Mouse (Mus musculus): ENCODE measurements around the gene Tubal3. TPM values are rescaled to one million over a fixed set of nuclear protein-coding genes. Genes with fewer than 3 reads are reported as not detected.

The Tubal3 gene
- polyA plus RNA-seq (2015; fragmentation: Nextera tagmentation; extraction: Ambion mirVana), result 0.54 TPM in 1 of 2 replicates, not detected in the other

DNA sequence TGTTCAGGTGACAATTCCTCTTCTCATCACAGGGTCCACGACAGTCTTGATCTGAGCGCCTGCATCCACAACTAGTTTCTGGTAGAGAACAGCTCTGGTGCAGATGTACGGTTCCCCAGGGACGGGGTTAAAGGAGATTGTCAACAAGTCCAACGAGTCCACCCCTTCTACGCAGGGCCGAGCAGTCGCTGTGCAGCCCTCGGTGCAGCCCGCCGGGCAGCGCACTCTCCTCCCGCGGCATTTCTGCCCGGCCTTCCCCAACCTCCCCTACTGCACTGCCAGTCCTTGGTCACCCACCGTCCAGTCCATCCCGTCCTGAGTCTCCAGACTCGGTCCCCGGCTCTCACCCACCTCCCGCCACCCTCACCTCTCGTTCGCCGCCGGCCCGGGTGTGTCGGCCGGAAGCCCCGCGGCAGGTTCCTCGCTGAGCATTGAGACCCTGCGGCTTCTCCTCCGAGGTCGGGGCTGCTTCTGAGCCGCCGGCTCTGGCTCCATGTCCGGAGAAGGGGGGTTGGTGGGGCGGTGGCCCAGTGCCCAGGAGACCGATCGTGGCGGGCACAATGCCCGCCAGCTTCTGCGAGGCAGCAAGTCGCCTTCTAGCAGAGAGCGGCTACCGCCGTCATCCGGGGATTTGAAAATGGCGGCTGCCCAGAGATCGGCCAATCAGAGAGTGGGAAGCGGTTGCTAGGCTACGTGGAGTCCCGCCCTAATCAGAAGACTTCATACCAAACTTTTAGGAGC is at the start of gene Tubal3, which contains the start of gene Net1:
Tubal3 (plus strand) TSS at position 704 of the 741 bp plus-strand sequence.
Net1 (minus strand) TSS at position 650 of the 741 bp plus-strand sequence.
- Histone ChIP-seq H3K36me3 (no peaks in the 10 kb centered on the region), H3K4me1 (peaks cover 10% of the 10 kb centered on the region; the same call in 1 of the 2 replicates), H3K4me2 (peak within 1 kb of the TSS; percentile 71), H3K27ac (replicated peaks) (peak within 1 kb of the TSS; percentile 61; the same call in 1 of the 2 replicates), H3K4me3 (replicated peaks) (peak within 1 kb of the TSS; percentile 78), H3K27me3 (replicated peaks) (no peaks in the 10 kb centered on the region), H3K9ac (replicated peaks) (peak within 1 kb of the TSS; percentile 60), H3K9me3 (replicated peaks) (no peaks in the 10 kb centered on the region)
- ATAC-seq (ENCODE audit: low FRiP score), result peak; percentile 100
- WGBS, result under 1% methylated on average over 52 of the region's 52 CpGs

DNA sequence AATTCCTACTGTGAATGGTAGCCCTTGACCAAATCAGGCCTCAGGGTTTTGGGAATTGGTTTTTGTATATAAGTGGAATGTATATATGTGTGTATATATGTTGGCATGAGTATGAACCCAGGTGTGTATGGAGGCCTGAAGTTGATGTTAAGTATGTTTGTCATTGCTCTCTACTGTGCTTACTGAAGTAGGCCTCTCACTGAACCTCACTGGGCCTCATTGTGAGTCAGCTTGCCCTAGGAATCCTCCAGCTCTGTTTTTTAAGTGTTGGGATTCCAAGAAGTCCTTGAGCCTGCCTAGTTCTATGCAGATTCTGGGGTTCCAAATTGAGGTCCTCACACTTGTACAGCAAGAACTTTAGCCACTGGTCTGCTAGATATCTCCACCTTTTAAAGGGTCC is 48.2 kb upstream of the Tubal3 start:
- Histone ChIP-seq H3K4me3 (replicated peaks) (no peak overlapping the region), H3K27me3 (replicated peaks) (no peaks in the 10 kb centered on the region), H3K4me1 (no peaks in the 10 kb centered on the region), H3K36me3 (no peaks in the 10 kb centered on the region), H3K9me3 (replicated peaks) (no peaks in the 10 kb centered on the region), H3K27ac (replicated peaks) (no peak overlapping the region), H3K9ac (replicated peaks) (no peak overlapping the region), H3K4me2 (no peak overlapping the region)
- no peak for ATAC-seq (ENCODE audit: low FRiP score)

DNA sequence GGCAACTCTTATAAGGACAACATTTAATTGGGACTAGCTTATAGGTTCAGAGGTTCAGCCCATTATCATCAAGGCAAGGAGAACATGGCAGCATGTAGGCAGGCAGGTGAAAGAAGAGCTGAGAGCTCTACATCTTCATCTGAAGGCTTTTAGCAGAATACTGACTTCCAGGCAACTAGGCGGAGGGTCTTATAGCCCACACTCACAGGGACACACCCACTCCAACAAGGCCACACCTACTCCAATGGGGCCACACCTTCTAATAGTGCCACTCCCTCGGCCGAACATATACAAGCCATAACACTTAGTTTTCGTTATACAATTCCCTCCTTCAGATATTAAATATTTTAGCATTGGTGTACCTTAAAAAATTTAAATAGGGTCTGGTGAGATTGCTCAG is 45.2 kb upstream of the Tubal3 start:
- H3K9ac ChIP-seq (replicated peaks), result no peak overlapping the region
- no peak overlapping the region for H3K27ac ChIP-seq (replicated peaks)
- H3K4me1 ChIP-seq, result no peaks in the 10 kb centered on the region
- no peak overlapping the region for H3K4me2 ChIP-seq
- no peak overlapping the region for H3K4me3 ChIP-seq (replicated peaks)
- WGBS, result 95% methylated on average over 4 of the region's 4 CpGs
- no peaks in the 10 kb centered on the region for H3K27me3 ChIP-seq (replicated peaks)
- no peak for ATAC-seq (ENCODE audit: low FRiP score)
- no peaks in the 10 kb centered on the region for H3K9me3 ChIP-seq (replicated peaks)
- no peaks in the 10 kb centered on the region for H3K36me3 ChIP-seq

DNA sequence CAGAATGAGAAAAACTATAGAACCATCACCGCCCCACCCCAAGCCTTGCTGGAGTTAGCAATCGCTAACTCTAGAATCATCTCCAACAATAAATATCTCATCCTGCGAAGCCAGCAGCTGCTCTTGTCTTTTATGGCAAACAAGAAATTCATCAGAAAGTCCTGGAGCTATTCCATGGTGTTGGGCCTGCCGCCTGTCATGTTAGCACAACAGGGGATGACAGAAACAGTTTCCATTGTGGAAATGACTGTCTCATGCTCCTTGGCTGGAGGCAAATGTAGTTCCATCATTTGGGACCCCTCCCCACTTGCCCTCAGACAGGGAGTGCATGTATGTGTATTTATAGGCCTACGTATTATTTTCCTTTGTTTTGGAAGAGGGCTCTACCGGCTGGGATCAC is 41.6 kb upstream of the Tubal3 start:
- no peaks in the 10 kb centered on the region for H3K9me3 ChIP-seq (replicated peaks)
- no peaks in the 10 kb centered on the region for H3K36me3 ChIP-seq
- no peaks in the 10 kb centered on the region for H3K4me1 ChIP-seq
- no peak for ATAC-seq (ENCODE audit: low FRiP score)
- no peak overlapping the region for H3K9ac ChIP-seq (replicated peaks)
- 79% methylated on average over 6 of the region's 6 CpGs for WGBS
- no peaks in the 10 kb centered on the region for H3K27me3 ChIP-seq (replicated peaks)
- no peak overlapping the region for H3K4me3 ChIP-seq (replicated peaks)
- no peak overlapping the region for H3K4me2 ChIP-seq
- H3K27ac ChIP-seq (replicated peaks), result no peak overlapping the region

DNA sequence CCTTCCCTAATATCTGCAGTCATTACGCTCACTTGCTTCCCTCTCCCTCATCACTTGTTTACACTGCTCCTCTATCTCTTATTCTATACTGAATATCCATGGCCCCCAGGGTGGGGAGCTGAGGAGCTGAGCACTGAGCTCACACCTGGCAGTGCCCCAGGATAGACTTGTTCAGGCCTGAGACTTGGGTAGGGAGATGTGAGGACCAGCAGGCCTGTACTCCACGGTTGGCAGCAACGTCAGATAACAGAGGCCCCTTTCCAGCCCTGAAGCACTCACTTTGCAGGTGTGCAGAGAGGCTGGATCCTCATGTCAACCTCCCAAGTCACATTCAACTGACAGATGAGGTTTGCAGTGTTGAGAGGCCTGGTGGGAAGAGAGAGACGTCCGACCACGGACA is 40.9 kb upstream of the Tubal3 start:
- Histone ChIP-seq H3K4me1 (no peaks in the 10 kb centered on the region), H3K4me3 (replicated peaks) (no peak overlapping the region), H3K4me2 (no peak overlapping the region), H3K27me3 (replicated peaks) (no peaks in the 10 kb centered on the region), H3K36me3 (0 out of 2 replicates have a peak, but pooled peaks cover 2% of the 10 kb centered on the region), H3K9me3 (replicated peaks) (no peaks in the 10 kb centered on the region), H3K27ac (replicated peaks) (no peak overlapping the region), H3K9ac (replicated peaks) (no peak overlapping the region)
- 82% methylated on average over 6 of the region's 6 CpGs for WGBS
- no peak for ATAC-seq (ENCODE audit: low FRiP score)

DNA sequence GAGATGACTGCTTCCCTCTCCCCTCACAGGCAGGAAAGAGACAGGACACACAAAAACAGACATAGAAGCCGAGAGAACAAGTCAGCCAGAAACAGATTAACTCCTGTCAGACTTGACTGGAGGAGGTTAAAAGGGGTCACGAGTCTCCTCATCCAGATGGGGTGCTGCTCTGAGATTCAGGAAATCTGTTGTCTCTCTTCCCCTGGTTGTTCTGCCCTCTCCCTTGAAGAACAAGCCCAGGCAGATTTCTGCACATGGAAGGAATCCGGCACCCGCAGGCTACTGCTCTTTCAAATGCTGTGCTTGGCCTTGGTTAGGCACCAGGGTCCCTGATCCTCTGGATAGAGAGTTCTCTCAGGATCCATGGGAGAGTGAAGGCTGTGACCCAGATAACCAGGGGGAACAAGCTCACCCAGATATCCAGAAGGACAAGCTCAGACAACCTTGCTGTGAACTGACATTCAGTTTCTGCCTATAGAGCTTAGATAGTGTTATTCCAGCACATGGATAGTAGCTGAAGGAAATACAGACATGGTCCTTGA is 40.3 kb upstream of the Tubal3 start:
- H3K9me3 ChIP-seq (replicated peaks), result no peaks in the 10 kb centered on the region
- no peak for ATAC-seq (ENCODE audit: low FRiP score)
- no peaks in the 10 kb centered on the region for H3K27me3 ChIP-seq (replicated peaks)
- 0 out of 2 replicates have a peak, but pooled peaks cover 3% of the 10 kb centered on the region for H3K36me3 ChIP-seq
- WGBS, result 67% methylated on average over 4 of the region's 4 CpGs
- no peak overlapping the region for H3K4me2 ChIP-seq
- H3K27ac ChIP-seq (replicated peaks), result no peak overlapping the region
- no peak overlapping the region for H3K4me3 ChIP-seq (replicated peaks)
- no peak overlapping the region for H3K9ac ChIP-seq (replicated peaks)
- H3K4me1 ChIP-seq, result no peaks in the 10 kb centered on the region

DNA sequence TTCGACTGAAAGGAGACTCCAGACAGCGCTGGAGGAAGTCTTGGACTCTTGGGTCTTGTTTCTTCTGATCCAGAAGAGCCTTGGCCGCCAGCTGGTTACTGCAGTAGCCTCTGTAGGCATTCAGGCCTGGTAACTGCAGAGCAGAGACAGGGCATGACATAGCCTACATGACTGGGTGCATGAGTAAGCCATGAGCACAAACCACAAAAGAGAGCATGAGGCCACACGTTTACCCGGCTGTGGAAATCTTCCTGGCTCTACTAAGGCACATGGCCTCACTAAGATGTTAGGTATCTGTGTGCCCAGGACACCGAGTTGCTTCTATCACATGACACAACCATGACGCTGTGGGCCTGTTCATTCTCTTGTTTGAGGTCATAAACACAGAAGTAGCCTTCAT is 31.4 kb upstream of the Tubal3 start:
- Histone ChIP-seq H3K4me1 (no peaks in the 10 kb centered on the region), H3K27ac (replicated peaks) (no peak overlapping the region), H3K27me3 (replicated peaks) (peaks cover 3% of the 10 kb centered on the region; the same call in 1 of the 2 replicates), H3K9ac (replicated peaks) (no peak overlapping the region), H3K36me3 (peaks cover 36% of the 10 kb centered on the region), H3K4me2 (no peak overlapping the region), H3K4me3 (replicated peaks) (no peak overlapping the region), H3K9me3 (replicated peaks) (no peaks in the 10 kb centered on the region)
- no peak for ATAC-seq (ENCODE audit: low FRiP score)
- 95% methylated on average over 7 of the region's 7 CpGs for WGBS

DNA sequence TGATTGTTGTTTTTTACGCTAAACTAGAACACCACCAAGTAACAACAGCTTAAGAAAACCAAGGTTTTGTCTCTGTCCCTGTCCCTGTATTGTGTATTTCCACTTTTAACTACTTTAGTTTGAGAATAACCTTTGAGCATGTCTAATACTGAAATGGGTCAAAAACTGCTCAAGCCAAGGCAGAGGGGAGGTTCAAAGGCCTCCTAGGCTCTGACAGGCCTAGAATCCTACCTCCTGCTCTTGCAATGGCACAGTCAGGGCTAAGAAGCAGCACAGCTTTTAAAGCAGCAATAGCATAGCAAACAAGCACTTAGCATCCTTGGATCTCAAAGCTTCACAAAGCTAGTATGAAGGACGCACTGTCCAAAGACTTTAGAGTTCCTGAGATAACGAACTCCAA is 29.0 kb upstream of the Tubal3 start:
- no peak overlapping the region for H3K27ac ChIP-seq (replicated peaks)
- H3K36me3 ChIP-seq, result peaks cover 33% of the 10 kb centered on the region
- H3K9me3 ChIP-seq (replicated peaks), result no peaks in the 10 kb centered on the region
- H3K4me2 ChIP-seq, result no peak overlapping the region
- no peak overlapping the region for H3K4me3 ChIP-seq (replicated peaks)
- 95% methylated on average over 3 of the region's 3 CpGs for WGBS
- peaks cover 7% of the 10 kb centered on the region; the same call in 1 of the 2 replicates for H3K27me3 ChIP-seq (replicated peaks)
- H3K9ac ChIP-seq (replicated peaks), result no peak overlapping the region
- no peak for ATAC-seq (ENCODE audit: low FRiP score)
- H3K4me1 ChIP-seq, result 0 out of 2 replicates have a peak, but pooled peaks cover 4% of the 10 kb centered on the region

DNA sequence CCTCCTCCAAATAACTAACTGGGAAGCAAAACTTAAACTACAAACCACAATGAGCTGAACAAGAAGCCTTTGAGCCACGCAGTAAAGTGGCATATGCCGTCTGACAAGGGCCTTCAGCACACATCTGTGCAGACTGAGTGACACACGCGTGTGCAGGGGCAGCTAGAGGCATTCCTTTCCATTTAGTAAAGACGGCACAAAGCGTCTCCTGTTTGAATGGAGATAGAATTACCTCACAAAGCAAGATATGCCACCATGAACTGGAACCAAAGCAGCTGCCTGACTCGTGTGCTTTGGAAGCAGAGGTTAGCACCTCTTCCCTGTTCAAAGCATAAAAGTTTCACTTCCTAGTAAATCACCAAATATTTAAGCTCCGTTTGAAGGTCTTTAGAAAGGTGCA is 28.0 kb upstream of the Tubal3 start:
- 18% methylated on average over 8 of the region's 8 CpGs for WGBS
- Histone ChIP-seq H3K36me3 (peaks cover 29% of the 10 kb centered on the region), H3K4me1 (0 out of 2 replicates have a peak, but pooled peaks cover 4% of the 10 kb centered on the region), H3K4me3 (replicated peaks) (no peak overlapping the region), H3K27me3 (replicated peaks) (peaks cover 7% of the 10 kb centered on the region; the same call in 1 of the 2 replicates), H3K9ac (replicated peaks) (no peak overlapping the region), H3K27ac (replicated peaks) (no peak overlapping the region), H3K9me3 (replicated peaks) (no peaks in the 10 kb centered on the region), H3K4me2 (no peak overlapping the region)
- no peak for ATAC-seq (ENCODE audit: low FRiP score)

DNA sequence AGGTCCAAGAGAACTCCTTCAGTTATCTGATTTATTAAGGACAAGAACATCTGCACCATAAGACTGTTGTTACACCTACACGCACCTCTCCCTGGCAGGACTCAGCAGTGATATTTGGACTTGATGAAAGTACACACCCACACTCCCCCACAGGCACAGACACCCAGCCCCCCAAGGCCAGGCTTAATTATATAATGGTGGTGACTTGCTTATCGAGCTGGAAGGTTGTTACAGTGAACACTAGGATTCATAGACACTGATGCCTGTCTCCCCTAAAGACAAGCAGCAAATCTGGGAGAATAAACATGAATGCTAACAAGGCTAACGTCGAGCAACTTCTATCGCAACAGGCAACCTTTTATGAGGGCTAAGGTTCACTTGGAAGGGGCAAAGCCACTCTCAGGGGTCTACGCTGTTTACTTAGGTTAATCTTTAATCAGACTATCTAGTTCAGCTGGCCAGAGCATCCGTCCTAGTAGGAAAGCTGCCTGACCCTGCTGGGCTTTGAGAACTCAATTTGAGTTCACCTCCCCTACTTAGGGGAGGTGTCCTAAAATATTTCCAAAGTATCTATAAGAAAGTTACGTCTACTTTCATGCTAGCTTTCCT is 26.5 kb upstream of the Tubal3 start:
- peaks cover 18% of the 10 kb centered on the region for H3K36me3 ChIP-seq
- no peak overlapping the region for H3K27ac ChIP-seq (replicated peaks)
- 0 out of 2 replicates have a peak, but pooled peaks cover 4% of the 10 kb centered on the region for H3K4me1 ChIP-seq
- H3K9me3 ChIP-seq (replicated peaks), result no peaks in the 10 kb centered on the region
- peak overlapping the region; percentile 55; the same call in 1 of the 2 replicates for H3K4me3 ChIP-seq (replicated peaks)
- H3K27me3 ChIP-seq (replicated peaks), result peaks cover 7% of the 10 kb centered on the region; the same call in 1 of the 2 replicates
- no peak for ATAC-seq (ENCODE audit: low FRiP score)
- no peak overlapping the region for H3K9ac ChIP-seq (replicated peaks)
- 39% methylated on average over 8 of the region's 8 CpGs for WGBS
- H3K4me2 ChIP-seq, result peak overlapping the region; percentile 85

DNA sequence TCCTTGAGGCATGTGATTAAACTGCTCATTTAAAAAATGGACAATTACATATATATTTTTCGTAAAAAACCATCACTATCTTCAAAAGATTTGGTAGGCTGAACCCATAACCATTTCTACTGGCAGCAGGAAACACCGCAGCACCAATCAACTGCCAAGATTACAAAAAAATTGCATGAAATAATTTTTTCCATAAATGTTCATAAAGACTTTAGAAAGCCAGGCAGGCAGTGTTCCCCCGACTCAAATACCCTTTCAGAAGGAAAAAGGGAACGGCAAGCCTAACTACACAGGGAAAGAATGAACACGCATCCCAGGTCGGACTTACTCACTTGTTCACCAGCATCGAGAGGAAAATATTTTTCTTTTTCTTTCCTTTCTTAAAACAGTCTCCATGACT is 25.5 kb upstream of the Tubal3 start:
- Histone ChIP-seq H3K27ac (replicated peaks) (no peak overlapping the region), H3K4me3 (replicated peaks) (peak overlapping the region; percentile 55), H3K4me2 (peak overlapping the region; percentile 85), H3K9me3 (replicated peaks) (no peaks in the 10 kb centered on the region), H3K27me3 (replicated peaks) (peaks cover 7% of the 10 kb centered on the region; the same call in 1 of the 2 replicates), H3K9ac (replicated peaks) (0 out of 2 replicates have a peak overlapping the region, but pooled peaks have one; percentile 37), H3K36me3 (peaks cover 9% of the 10 kb centered on the region), H3K4me1 (0 out of 2 replicates have a peak, but pooled peaks cover 4% of the 10 kb centered on the region)
- no peak for ATAC-seq (ENCODE audit: low FRiP score)
- WGBS, result 26% methylated on average over 7 of the region's 7 CpGs

Measured in neural tube, embryonic 15.5 days (tissue).